ENCODE assay signal across 11 mouse cellular contexts in genomic region chr3:121604081-121604480, GRCm38 (mm10).
A peak's percentile ranks its signal among the peaks of the same experiment; 100 is the strongest.
DNase-seq lines count a peak whose midpoint lies in the region; ATAC-seq and TF ChIP-seq lines count a peak whose summit lies in the region.
"Had no signal": no experiment of that assay in that cellular context is flagged by ENCODE, and none has a peak within 500 bp of the region (broad histone marks: within the 10 kb centered on the region; RNA-seq: fewer than 3 reads in every experiment).

No protein-coding gene starts in this region.

- H3K4me2 ChIP-seq in heart, embryonic 14.5 days (ENCODE audit: low read length), result no peak overlapping the region
- no peak overlapping the region for H3K4me2 ChIP-seq in intestine, embryonic 16.5 days (ENCODE audit: low read depth, low read length)
- H3K4me2 ChIP-seq: kidney, embryonic 15.5 days; liver, embryonic 12.5 days; midbrain, embryonic 12.5 days had no signal

- no peak overlapping the region for H3K9ac ChIP-seq in heart, embryonic 14.5 days (ENCODE audit: low read length)
- H3K9ac ChIP-seq in intestine, embryonic 16.5 days (ENCODE audit: low read depth, low read length), result no peak overlapping the region
- H3K9ac ChIP-seq: kidney, embryonic 15.5 days; liver, embryonic 12.5 days; midbrain, embryonic 12.5 days had no signal

- no peaks in the 10 kb centered on the region for H3K9me3 ChIP-seq in heart, embryonic 14.5 days (ENCODE audit: control insufficient read depth, low read length)
- no peaks in the 10 kb centered on the region for H3K9me3 ChIP-seq in intestine, embryonic 16.5 days (ENCODE audit: control insufficient read depth, low read length)
- no peaks in the 10 kb centered on the region for H3K9me3 ChIP-seq in hindbrain, embryonic 10.5 days
- H3K9me3 ChIP-seq: kidney, embryonic 15.5 days; liver, embryonic 12.5 days; midbrain, embryonic 12.5 days had no signal

- H3K27ac ChIP-seq in heart, embryonic 14.5 days (replicated peaks in 1 of 2; ENCODE audit: control insufficient read depth in 1 of 2, insufficient read depth in 1 of 2, low read depth in 2 of 2, low read length in 2 of 2), result no peak overlapping the region
- H3K27ac ChIP-seq in intestine, embryonic 16.5 days (ENCODE audit: low read length), result peak overlapping the region; percentile 56
- H3K27ac ChIP-seq in hindbrain, embryonic 10.5 days, result no peak overlapping the region
- H3K27ac ChIP-seq: kidney, embryonic 15.5 days; liver, embryonic 12.5 days; midbrain, embryonic 12.5 days had no signal

- H3K4me1 ChIP-seq in heart, embryonic 14.5 days (ENCODE audit: control insufficient read depth in 2 of 2, insufficient read depth in 2 of 2, low read length in 2 of 2), result peaks cover 0 to 4% of the 10 kb centered on the region in 2 experiments; a peak in 2 of 4 replicates
- H3K4me1 ChIP-seq in intestine, embryonic 16.5 days (ENCODE audit: control insufficient read depth, insufficient read depth, low read length), result peaks cover 15% of the 10 kb centered on the region
- peaks cover 19% of the 10 kb centered on the region for H3K4me1 ChIP-seq in hindbrain, embryonic 10.5 days (replicated peaks)
- H3K4me1 ChIP-seq: liver, embryonic 12.5 days; midbrain, embryonic 12.5 days had no signal

- no peak for TF ChIP-seq CTCF in C2C12 (IDR thresholded peaks at IDR 0.05; ENCODE audit: control insufficient read depth, insufficient read depth, insufficient read length)

- H3K79me2 ChIP-seq in C2C12 (ENCODE audit: control insufficient read depth, insufficient read depth), result no peaks in the 10 kb centered on the region

- H3K79me3 ChIP-seq in C2C12 (ENCODE audit: low read depth), result no peaks in the 10 kb centered on the region

- H3ac ChIP-seq in C2C12 (ENCODE audit: control insufficient read depth, insufficient read length, low read depth), result peak overlapping the region; percentile 21

- DNase-seq in heart, postnatal 4 days, result no peak
- peak; percentile 82 for DNase-seq in NIH3T3 (ENCODE audit: low read depth)
- no peak for DNase-seq in hindbrain, embryonic 10.5 days (ENCODE audit: low spot score)
- DNase-seq in urinary bladder, postnatal 36 days (ENCODE audit: low spot score in 2 of 2), result no peak
- DNase-seq: heart, postnatal 36 days had no signal

- 81% methylated on average over 9 of the region's 9 CpGs for WGBS in heart, embryonic 14.5 days
- WGBS in intestine, embryonic 16.5 days, result 81% methylated on average over 9 of the region's 9 CpGs
- whole genome bisulfite sequencing in hindbrain, embryonic 10.5 days, result 89% methylated on average over 9 of the region's 9 CpGs

- H3K4me3 ChIP-seq in heart, embryonic 14.5 days (ENCODE audit: control insufficient read depth in 1 of 2, insufficient read depth in 1 of 2, low read depth in 1 of 2, low read length in 2 of 2), result no peak overlapping the region
- H3K4me3 ChIP-seq in C2C12 (ENCODE audit: insufficient read depth, poor library complexity, severe bottlenecking), result no peak overlapping the region
- H3K4me3 ChIP-seq in intestine, embryonic 16.5 days (ENCODE audit: low read length), result no peak overlapping the region
- H3K4me3 ChIP-seq in hindbrain, embryonic 10.5 days, result no peak overlapping the region
- H3K4me3 ChIP-seq: kidney, embryonic 15.5 days; liver, embryonic 12.5 days; midbrain, embryonic 12.5 days had no signal

- no peaks in the 10 kb centered on the region for H3K36me3 ChIP-seq in heart, embryonic 14.5 days (ENCODE audit: control insufficient read depth, insufficient read depth, low read length)
- no peaks in the 10 kb centered on the region for H3K36me3 ChIP-seq in C2C12 (ENCODE audit: control insufficient read depth, insufficient read depth)
- H3K36me3 ChIP-seq in intestine, embryonic 16.5 days (ENCODE audit: control insufficient read depth, insufficient read depth, low read length), result no peaks in the 10 kb centered on the region
- no peaks in the 10 kb centered on the region for H3K36me3 ChIP-seq in hindbrain, embryonic 10.5 days
- H3K36me3 ChIP-seq: kidney, embryonic 15.5 days; liver, embryonic 12.5 days; midbrain, embryonic 12.5 days had no signal

- no peaks in the 10 kb centered on the region for H3K27me3 ChIP-seq in heart, embryonic 14.5 days (ENCODE audit: control insufficient read depth, insufficient read depth, low read length)
- no peaks in the 10 kb centered on the region for H3K27me3 ChIP-seq in C2C12 (ENCODE audit: control insufficient read depth, insufficient read depth, insufficient read length)
- H3K27me3 ChIP-seq in intestine, embryonic 16.5 days (replicated peaks; ENCODE audit: control insufficient read depth, insufficient read depth, low read length), result no peaks in the 10 kb centered on the region
- H3K27me3 ChIP-seq in hindbrain, embryonic 10.5 days (ENCODE audit: insufficient read depth, poor library complexity, severe bottlenecking), result no peaks in the 10 kb centered on the region
- H3K27me3 ChIP-seq: kidney, embryonic 15.5 days; liver, embryonic 12.5 days; midbrain, embryonic 12.5 days had no signal

- peak; percentile 43; the same call in 1 of the 2 replicates for ATAC-seq in heart, embryonic 14.5 days (ENCODE audit: insufficient number of reproducible peaks, insufficient read depth, low FRiP score, low read depth)
- ATAC-seq in intestine, embryonic 16.5 days, result no peak
- ATAC-seq: liver, embryonic 12.5 days had no signal

TF ChIP-seq in C2C12, 6 proteins besides CTCF, POLR2A, EP300 and RAD21:
- TF ChIP-seq USF1 (IDR thresholded peaks at IDR 0.05; ENCODE audit: low read depth) (no peak), FOSL1 (IDR thresholded peaks at IDR 0.05; ENCODE audit: insufficient read depth, low read length, poor library complexity, severe bottlenecking) (peak; percentile 13), MYOD1 (IDR thresholded peaks at IDR 0.05; ENCODE audit: control insufficient read depth, insufficient read length, low read depth) (no peak)
